Mouse (Mus musculus) layer of hippocampus, adult 2 months (tissue): ENCODE results near the gene Icmt. TPM values are rescaled to one million over a fixed set of nuclear protein-coding genes. Genes with fewer than 3 reads are reported as not detected.
A peak's percentile ranks its signal among the peaks of the same experiment; 100 is the strongest.

Experiments
- DNase-seq, 2 experiments: peaks; one replicate each; pipeline ENCODE4 v3.0.0; 2022; ENCODE audit warnings: low spot score in 2 of 2
- H3K27ac ChIP-seq: fragments of 200-600 bp; 2 replicates; pipeline ENCODE4 v1.8.1; 2022
- H3K4me3 ChIP-seq: fragments of 200-600 bp; 2 replicates; pipeline ENCODE4 v1.8.1; 2022; ENCODE audit warnings: mild to moderate bottlenecking
- CTCF ChIP-seq: fragments of 200-600 bp; conservative IDR thresholded peaks from 2 replicates; pipeline ENCODE4 v1.8.1; 2022; ENCODE audit warnings: antibody characterized with exemption, mild to moderate bottlenecking, moderate library complexity
- total RNA-seq, 2 experiments: library from RNA; stranded (reverse); gene quantifications; 2 replicates each; pipeline ENCODE4 v1.2.3; 2021

Icmt gene
- total RNA-seq, 2 experiments from 2014 or later, result 42.3 to 43.0 TPM

DNA sequence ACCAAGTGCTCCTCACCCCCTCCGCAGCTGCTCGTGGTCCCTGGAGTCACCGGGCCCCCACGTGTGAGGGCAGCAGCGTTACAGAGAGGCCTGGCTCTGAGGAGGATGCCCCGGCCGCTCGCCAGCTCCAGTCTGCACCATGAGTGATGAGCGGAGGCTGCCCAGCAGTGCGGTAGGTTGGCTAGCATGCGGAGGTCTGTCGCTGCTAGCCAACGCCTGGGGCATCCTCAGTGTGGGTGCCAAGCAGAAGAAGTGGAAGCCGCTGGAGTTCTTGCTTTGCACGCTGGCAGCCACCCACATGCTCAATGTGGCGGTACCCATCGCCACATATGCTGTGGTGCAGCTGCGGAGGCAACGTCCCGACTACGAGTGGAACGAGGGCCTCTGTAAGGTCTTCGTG, 18.0 kb upstream of the Icmt start:
- DNase-seq, result no peak
- TF ChIP-seq CTCF, result no peak
- Histone ChIP-seq H3K4me3 (no peak overlapping the region), H3K27ac (no peak overlapping the region)

DNA sequence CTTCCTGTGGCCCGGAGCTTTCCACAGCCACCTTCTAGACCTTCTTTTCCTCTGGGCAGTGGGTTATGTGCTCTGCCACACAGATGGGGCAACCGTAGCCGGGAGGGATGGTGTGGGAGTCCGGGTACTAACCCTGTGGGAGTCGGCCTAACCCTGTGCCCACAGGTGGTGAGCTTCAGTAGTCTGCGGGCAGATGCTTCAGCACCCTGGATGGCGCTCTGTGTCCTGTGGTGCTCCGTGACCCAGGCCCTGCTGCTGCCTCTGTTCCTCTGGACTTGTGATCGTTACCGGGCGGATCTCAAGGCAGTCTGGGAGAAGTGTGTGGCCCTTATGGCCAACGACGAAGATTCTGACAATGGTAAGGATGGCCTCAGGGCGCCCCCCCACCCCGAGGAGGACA, 15.4 kb upstream of the Icmt start:
- DNase-seq, result no peak
- no peak overlapping the region for H3K27ac ChIP-seq
- H3K4me3 ChIP-seq, result no peak overlapping the region
- no peak for TF ChIP-seq CTCF

DNA sequence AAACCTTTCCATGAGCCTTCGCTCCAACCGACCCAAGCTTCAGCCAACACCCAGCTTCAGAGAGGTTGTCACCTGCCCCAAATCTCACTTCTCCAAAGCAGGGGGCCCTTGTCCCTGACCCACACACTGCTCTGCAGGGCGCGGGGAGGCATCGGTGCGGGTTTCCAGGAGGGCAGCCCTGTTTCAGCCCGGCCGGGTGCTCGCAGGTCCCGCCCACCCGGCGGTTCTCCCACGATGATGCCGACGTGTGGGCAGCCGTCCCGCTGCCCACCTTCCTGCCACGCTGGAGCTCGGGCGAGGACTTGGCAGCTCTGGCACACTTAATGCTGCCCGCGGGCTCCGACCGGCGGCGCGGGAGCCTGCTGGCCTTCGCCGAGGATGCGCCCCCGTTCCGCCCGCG, 14.3 kb upstream of the Icmt start:
- H3K4me3 ChIP-seq, result peak overlapping the region; percentile 49
- no peak for TF ChIP-seq CTCF
- DNase-seq, result no peak
- H3K27ac ChIP-seq, result no peak overlapping the region

DNA sequence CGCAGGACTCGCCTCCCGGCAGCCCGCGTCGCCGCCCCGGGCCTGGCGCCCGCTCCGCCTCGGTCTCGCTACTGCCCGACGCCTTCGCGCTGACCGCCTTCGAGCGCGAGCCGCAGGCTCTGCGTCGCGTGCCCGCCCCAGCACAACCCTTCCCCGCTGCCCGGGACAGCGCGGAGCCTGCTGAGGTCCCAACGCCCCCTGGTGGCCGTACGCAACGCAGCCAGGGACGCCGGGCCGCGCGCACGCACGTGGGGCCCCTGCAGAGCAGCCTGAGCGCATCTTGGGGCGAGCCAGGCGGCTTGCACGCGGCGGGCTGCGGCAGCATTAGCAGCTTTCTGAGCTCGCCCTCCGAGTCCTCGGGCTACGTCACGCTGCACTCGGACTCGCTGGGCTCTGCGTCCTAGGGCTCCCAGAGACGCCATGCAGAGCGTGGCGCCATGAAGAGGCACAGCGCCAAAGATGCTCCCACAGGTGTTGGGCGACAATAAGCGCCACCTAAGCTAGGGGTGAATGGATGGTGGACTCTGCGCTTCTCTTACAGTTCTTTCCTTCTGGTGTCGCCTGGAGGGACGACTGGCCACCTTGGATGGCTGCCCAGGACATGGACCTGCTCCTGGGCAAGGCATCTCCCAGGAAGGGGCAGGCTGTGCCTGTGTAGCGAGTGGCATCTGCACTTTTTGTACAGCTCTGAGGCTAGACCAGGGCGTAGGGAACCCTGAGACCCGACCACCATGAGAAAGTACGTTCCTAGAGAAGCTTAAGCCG, 13.7 kb upstream of the Icmt start:
- DNase-seq, result peak; percentile 82 to 89
- TF ChIP-seq CTCF, result peak; percentile 97
- Histone ChIP-seq H3K27ac (no peak overlapping the region), H3K4me3 (peak overlapping the region; percentile 49)

DNA sequence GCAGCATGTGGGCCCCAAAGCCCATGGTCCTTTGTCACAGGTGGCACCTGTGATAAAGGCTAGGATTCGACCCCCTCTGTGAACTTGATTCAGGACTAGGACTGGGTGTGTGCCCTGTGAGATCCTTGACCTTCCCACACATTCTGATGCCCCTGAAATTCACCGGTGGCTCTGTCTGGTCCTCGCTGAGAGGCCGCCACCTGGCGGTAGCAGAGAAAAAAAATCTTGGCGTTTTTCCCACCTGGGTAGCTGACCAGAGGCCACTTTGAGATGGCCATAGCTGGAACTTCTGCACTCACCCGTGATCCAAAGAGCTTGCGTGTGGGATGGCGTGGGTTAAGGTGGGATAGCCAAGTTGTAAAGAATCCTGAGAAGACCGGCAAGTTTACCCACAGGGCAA, 11.5 kb upstream of the Icmt start:
- Histone ChIP-seq H3K27ac (no peak overlapping the region), H3K4me3 (no peak overlapping the region)
- no peak for DNase-seq
- TF ChIP-seq CTCF, result peak; percentile 82

DNA sequence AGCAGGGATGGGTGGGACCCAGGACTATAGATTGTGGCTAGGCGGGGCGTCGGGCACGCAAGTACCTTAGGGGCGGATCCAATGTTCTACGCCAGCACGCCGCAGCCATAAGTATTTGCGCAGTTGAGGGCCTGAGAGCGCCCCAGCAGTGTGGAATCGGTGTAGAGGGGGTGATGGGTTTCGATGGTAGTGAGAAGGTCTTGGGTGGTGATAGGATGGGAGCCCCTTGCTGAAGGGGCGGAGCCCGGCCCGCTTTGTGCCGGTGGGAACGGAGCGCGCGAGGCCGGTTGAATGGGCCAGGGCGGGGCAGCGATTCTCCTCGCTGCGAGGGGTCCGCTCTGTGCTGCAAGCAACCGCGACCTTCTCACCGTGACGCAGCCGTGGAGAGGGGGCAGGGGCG, 10.8 kb upstream of the Icmt start:
- no peak overlapping the region for H3K27ac ChIP-seq
- TF ChIP-seq CTCF, result no peak
- H3K4me3 ChIP-seq, result peak overlapping the region; percentile 40
- no peak for DNase-seq

DNA sequence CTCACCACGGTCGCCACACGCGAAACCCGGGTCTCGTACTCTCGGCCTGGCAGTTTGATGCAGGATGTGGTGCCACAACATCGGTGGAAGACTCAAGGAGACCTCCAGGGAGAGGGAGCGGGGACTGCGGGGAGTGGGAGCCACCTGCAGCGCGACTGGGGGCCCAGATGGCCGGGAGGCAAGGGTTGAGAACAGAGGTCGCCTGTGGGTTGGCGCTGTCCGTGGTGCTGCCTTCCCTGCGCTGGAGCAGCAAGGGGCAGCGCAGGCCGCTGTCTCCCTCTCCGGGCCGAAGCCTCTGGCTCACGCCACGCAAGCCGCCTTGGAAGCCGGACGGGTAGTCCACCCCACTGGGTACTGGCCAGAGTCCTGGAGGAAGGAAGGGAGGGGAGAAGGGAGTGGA, 10.1 kb upstream of the Icmt start:
- TF ChIP-seq CTCF, result no peak
- DNase-seq, result no peak
- Histone ChIP-seq H3K4me3 (no peak overlapping the region), H3K27ac (no peak overlapping the region)

DNA sequence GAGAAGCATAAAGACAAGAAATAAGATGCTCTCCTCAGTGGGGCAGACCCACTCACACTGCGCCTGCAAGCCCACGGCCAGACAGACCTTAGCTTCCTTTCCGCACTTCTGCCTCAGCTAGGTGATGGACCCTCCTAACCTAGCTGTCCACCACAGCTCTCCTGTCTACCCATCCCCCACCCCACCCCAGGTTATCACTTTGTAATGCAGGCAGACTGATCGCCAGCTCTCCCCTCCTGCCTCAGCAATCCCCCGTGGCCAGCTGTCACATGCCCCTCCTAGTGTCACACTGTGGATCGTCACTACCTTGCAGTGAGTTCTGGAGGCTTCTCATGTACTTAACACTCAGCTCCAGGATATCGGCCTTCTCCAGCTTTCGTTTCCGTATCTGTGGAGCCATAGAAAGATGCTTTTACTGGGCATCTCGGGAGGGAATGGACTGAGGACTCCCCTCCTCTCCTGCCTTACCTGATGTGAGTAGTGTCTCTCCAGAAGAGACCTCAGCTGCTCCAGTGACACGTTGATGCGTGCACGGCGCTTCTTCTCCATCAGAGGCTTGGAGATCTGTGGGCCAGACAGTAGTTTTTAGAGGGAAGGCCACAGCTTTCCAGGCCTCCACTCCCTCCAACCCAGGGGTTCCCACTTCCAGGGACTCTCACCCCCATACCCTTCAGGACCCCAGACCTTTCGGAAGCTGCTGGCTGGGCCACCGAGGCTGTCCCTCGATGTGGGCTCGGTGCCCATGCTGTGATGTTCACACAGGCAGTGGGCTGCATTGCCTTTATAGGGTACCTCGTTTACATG, 9.5 kb upstream of the Icmt start:
- no peak for DNase-seq
- no peak overlapping the region for H3K4me3 ChIP-seq
- TF ChIP-seq CTCF, result no peak
- no peak overlapping the region for H3K27ac ChIP-seq

DNA sequence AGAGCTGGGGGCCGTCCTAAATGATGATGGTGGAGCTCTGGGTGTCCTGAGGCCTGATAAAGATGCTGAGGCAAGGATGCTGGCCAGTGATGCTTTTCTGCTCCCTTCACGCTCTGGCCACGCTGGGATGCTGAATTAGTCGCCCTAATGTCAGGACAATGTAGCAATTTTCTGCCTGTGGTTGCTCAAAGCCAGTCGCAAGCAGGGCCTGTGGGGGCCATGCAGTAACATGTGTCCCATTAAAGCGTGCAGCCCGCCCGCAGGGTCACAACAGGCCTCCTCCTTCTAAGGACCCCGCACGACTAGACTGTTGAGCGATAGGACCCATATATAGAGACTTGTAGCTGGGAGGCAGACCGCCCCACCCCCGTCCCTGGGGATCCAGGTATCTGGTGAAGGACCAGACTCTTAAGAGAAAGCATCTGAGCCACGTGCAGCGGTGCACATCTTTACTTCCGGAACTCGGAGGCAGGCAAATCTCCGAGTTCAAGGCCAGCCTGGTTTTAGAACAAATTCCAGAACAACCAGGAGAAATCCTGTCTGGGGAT, 8.6 kb upstream of the Icmt start:
- no peak for TF ChIP-seq CTCF

DNA sequence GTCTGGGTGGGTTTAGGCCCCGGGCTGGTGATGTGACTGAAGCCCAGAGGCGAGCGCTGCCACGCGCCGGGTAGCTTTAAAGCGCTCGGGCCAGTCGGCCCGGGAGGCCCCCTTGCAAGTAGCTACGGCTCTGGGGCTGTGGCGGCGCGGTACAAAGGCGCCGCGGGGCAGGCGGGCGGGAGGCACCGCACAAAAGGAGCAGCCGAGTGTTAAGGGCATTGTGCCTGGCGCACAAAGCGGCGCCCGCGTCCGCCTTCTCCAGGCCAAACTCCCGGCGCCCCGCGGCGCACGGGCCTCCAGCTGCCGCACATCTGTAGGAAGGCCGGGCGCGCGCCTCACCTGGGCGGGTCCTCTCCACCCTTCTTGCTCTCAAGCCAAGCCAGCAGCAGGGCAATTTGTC, 6.6 kb upstream of the Icmt start:
- no peak for DNase-seq
- TF ChIP-seq CTCF, result no peak
- H3K4me3 ChIP-seq, result no peak overlapping the region
- no peak overlapping the region for H3K27ac ChIP-seq

More for the DNA sequence above, 8.6 kb upstream of the Icmt start:
- Histone ChIP-seq H3K4me3 (no peak overlapping the region), H3K27ac (no peak overlapping the region)
- DNase-seq, result no peak

DNA sequence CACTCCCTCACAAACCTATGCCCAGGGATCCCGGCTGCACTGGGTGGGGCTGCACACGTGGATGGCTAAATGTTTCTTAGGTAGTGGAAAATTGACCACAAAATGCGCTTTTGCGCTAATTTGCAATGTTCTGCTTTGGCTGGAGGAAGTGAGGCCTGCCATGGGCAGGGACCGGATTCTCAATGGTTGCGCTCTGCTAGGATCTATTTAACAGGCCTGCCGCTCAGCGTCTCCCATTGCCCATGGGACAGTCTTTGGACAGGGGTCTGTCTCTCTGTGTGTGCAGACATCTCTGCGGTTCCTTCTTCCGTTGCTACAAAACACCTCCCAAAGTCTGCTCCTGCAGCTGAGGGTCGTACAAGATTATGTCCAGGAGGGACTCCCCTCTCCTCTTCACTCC, 6.0 kb upstream of the Icmt start:
- DNase-seq, result no peak
- Histone ChIP-seq H3K4me3 (no peak overlapping the region), H3K27ac (no peak overlapping the region)
- no peak for TF ChIP-seq CTCF

DNA sequence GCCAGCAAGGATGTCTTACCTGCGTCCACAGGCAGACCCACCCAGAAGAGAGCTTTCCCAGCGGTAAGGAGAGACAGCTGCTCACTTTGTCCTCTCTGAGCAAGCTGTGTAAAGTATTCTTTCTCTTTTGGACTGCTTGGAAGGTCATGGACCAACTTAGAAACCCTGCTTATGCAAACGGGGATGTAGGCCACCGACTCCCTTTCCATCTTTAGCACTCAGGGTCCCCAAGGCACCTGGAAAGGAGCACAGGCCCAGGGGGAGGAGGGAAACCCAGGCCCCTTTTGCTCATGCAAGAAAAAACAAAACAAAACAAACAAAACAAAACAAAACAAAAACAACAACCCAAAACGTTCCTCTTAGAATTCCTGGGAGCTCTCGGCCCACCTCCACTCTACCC, 5.5 kb upstream of the Icmt start, which contains the start of gene Hes3:
TSS of gene Hes3 (minus strand) at position 101 of the 400 bp plus-strand sequence.
- no peak for TF ChIP-seq CTCF
- Histone ChIP-seq H3K27ac (no peak within 1 kb of the TSS), H3K4me3 (no peak within 1 kb of the TSS)
- no peak for DNase-seq

DNA sequence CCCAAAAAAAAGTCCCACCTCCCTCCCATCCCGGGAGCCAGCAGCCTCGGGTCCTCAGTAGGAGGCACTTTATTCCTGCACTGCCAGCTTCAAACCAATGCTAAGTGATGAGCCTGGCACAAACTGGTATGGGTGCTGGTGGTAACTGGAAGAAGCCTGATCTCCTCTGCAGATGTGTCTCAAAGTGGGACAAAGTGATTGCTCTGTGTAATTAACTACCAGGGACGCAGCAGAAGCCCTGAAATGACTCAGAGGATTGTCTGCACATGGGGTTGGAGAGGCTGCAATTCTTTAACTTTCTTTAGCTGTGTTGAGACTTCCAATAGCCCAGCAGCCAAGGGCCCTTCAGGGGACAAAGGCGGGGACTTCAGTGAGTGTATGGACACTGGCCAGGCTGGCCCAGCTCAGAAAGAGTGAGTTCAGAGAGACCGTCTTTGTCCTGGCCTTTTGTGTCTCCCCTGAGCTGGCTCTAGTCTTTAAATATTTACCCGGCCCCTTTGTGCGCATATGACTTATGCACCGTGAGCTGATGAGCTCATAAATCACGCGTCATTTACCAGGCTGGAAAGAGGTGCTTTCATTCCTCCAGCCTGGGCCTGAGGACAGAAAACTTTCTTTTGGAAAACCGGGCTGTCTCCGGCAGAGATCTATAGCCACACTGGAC, 4.8 kb upstream of the Icmt start:
- no peak overlapping the region for H3K27ac ChIP-seq
- no peak overlapping the region for H3K4me3 ChIP-seq
- no peak for DNase-seq
- no peak for TF ChIP-seq CTCF
